Mouse (Mus musculus) neural tube, embryonic 12.5 days (tissue): ENCODE data around the gene Prss40. TPM values are rescaled to one million over a fixed set of nuclear protein-coding genes. Genes with fewer than 3 reads are reported as not detected.

Source experiments
- polyA plus RNA-seq: library from polyadenylated mRNA; unstranded; fragments of >200 nt; fragmentation: Nextera tagmentation; extraction: Ambion mirVana; gene quantifications from 2 replicates; pipeline ENCODE4 v1.2.1, GENCODE M21; 2016

Prss40 gene
- polyA plus RNA-seq, 1 experiment from 2014 or later: not detected

Other genes starting within 250 kb of the Prss40 start
- gene Ccdc115, start 121.3 kb downstream of the Prss40 start, polyA plus RNA-seq: 64.1 and 64.5 TPM in 2 replicates
- gene Imp4, start 121.1 kb downstream of the Prss40 start, polyA plus RNA-seq: 77.3 and 80.3 TPM in 2 replicates
- gene Ptpn18, start 101.2 kb downstream of the Prss40 start, polyA plus RNA-seq: 5.2 and 7.7 TPM in 2 replicates
- gene Prss39, start 62.5 kb downstream of the Prss40 start, polyA plus RNA-seq: not detected in 2 replicates
- gene Cfc1, start 25.3 kb downstream of the Prss40 start, polyA plus RNA-seq: not detected in 2 replicates
- 11.9 and 13.1 TPM in 2 replicates for gene Amer3, start 18.7 kb upstream of the Prss40 start, polyA plus RNA-seq